Mouse (Mus musculus) small intestine, adult 2 months (tissue): ENCODE data around the gene Fbxw19. TPM values are rescaled to one million over a fixed set of nuclear protein-coding genes. Genes with fewer than 3 reads are reported as not detected.
"Not testable (repeated sequence)": the region's sequence is repeated elsewhere in the genome, so short reads cannot be mapped to it uniquely, and the experiment has no call there.

Experiments used
- H3K27ac ChIP-seq: fragments of 200-500 bp; 2 replicates; pipeline ENCODE4 v1.5.1; 2012; ENCODE audit warnings: low read depth, low read length, control low read depth, inconsistent platforms; ENCODE audit not compliant: insufficient read depth
- H3K27me3 ChIP-seq: fragments of 200-500 bp; 2 replicates; pipeline ENCODE4 v1.6.1; 2012; ENCODE audit warnings: mild to moderate bottlenecking, moderate library complexity, low read length, inconsistent platforms; ENCODE audit not compliant: control insufficient read depth, insufficient read depth
- H3K36me3 ChIP-seq: fragments of 200-500 bp; 2 replicates; pipeline ENCODE4 v1.6.1; 2012; ENCODE audit warnings: mild to moderate bottlenecking, low read length, control low read depth, inconsistent platforms; ENCODE audit not compliant: control insufficient read depth, insufficient read depth
- H3K4me1 ChIP-seq: fragments of 200-500 bp; 2 replicates; pipeline ENCODE4 v1.6.1; 2012; ENCODE audit warnings: low read length, inconsistent platforms, mixed read lengths; ENCODE audit not compliant: control insufficient read depth, insufficient read depth, insufficient read length
- H3K4me3 ChIP-seq: fragments of 200-500 bp; 2 replicates; pipeline ENCODE4 v1.5.1; 2012; ENCODE audit warnings: low read depth, mild to moderate bottlenecking, control low read depth, inconsistent platforms, low read length, moderate library complexity
- CTCF ChIP-seq: fragments of 200-500 bp; IDR thresholded peaks from 2 replicates; pipeline ENCODE4 v1.5.1; 2012; ENCODE audit warnings: low read depth, mild to moderate bottlenecking, control low read depth, inconsistent platforms, low read length, moderate library complexity, mixed read lengths; ENCODE audit not compliant: insufficient replicate concordance, insufficient read length; ENCODE audit errors: extremely low read depth
- POLR2A ChIP-seq: fragments of 200-500 bp; IDR thresholded peaks from 2 replicates; pipeline ENCODE4 v1.6.1; 2012; ENCODE audit warnings: low read depth, mild to moderate bottlenecking, control low read depth, inconsistent platforms, low read length, moderate library complexity
- WGBS: fragments of 180-500 bp; shearing (Covaris S2); methylation state at CpG from one replicate; pipeline ENCODE4 v1.1.7; 2018; 5-methylcytosine and 5-hydroxymethylcytosine counted together
- polyA plus RNA-seq: library from polyadenylated mRNA; depleted of rRNA; stranded (reverse); fragments of >200 nt; gene quantifications from 2 replicates; pipeline ENCODE4 v1.2.3, GENCODE M21; 2012; rRNA removed

Fbxw19 gene
- not detected in 2 replicates for polyA plus RNA-seq

- H3K27ac ChIP-seq, H3K4me1 ChIP-seq, H3K27me3 ChIP-seq, H3K4me3 ChIP-seq, H3K36me3 ChIP-seq: not testable (repeated sequence)
- 58% methylated on average over 1 of the region's 1 CpGs for WGBS
Measured at GRCm38 (mm10) chr9:109495775-109496174, at the start of gene Fbxw19. Fbxw19 (minus strand) TSS chr9:109495875.

- Histone ChIP-seq H3K27me3 (no peaks in the 10 kb centered on the region), H3K4me1 (no peaks in the 10 kb centered on the region), H3K27ac (no peak overlapping the region), H3K36me3 (no peaks in the 10 kb centered on the region), H3K4me3 (no peak overlapping the region)
- WGBS: 69% methylated on average over 5 of the region's 5 CpGs
- TF ChIP-seq POLR2A: no peak
- no peak for TF ChIP-seq CTCF
Measured at GRCm38 (mm10) chr9:109523385-109524064, 27.9 kb upstream of the Fbxw19 start.

- TF ChIP-seq POLR2A (no peak), CTCF (no peak)
- Histone ChIP-seq H3K27me3 (no peaks in the 10 kb centered on the region), H3K4me3 (no peak within 1 kb of the TSS), H3K27ac (no peak within 1 kb of the TSS), H3K4me1 (no peaks in the 10 kb centered on the region), H3K36me3 (no peaks in the 10 kb centered on the region)
Measured at GRCm38 (mm10) chr9:109449040-109449439, 46.6 kb downstream of the Fbxw19 start, which contains the start of gene Fbxw16. Fbxw16 (minus strand) TSS chr9:109449140.

- Histone ChIP-seq H3K4me1 (no peaks in the 10 kb centered on the region), H3K27ac (no peak overlapping the region), H3K36me3 (no peaks in the 10 kb centered on the region), H3K27me3 (no peaks in the 10 kb centered on the region), H3K4me3 (no peak overlapping the region)
- 70% methylated on average over 1 of the region's 1 CpGs for WGBS
- TF ChIP-seq CTCF (no peak), POLR2A (no peak)
Measured at GRCm38 (mm10) chr9:109432956-109433355, 62.7 kb downstream of the Fbxw19 start.

Other genes with a start within 250 kb of the Fbxw19 start
- gene Fbxw14, start 208.2 kb downstream of the Fbxw19 start, polyA plus RNA-seq: not detected in 2 replicates
- not detected in 2 replicates for gene Fbxw28, start 156.2 kb downstream of the Fbxw19 start, polyA plus RNA-seq
- not detected in 2 replicates for gene Fbxw22, start 91.6 kb downstream of the Fbxw19 start, polyA plus RNA-seq
- gene Fbxw16, start 46.7 kb downstream of the Fbxw19 start, polyA plus RNA-seq: not detected in 2 replicates
- not detected in 2 replicates for gene Fbxw15, start 72.4 kb upstream of the Fbxw19 start, polyA plus RNA-seq
- not detected in 2 replicates for gene Fbxw24, start 130.2 kb upstream of the Fbxw19 start, polyA plus RNA-seq
- gene Fbxw25, start 168.8 kb upstream of the Fbxw19 start, polyA plus RNA-seq: not detected in 2 replicates
- not detected in 2 replicates for gene Fbxw18, start 206.8 kb upstream of the Fbxw19 start, polyA plus RNA-seq